Mouse (Mus musculus) right cerebral cortex, postnatal 10 days (tissue): Measurements from ENCODE around the gene Efcab1.

Source experiments
- DNase-seq, 2 experiments: peaks; one replicate each; pipeline ENCODE4 v3.0.0; 2021; ENCODE audit warnings: low spot score in 2 of 2

The Efcab1 gene

GRCm38 (mm10) chr16:15014724-15015123 lies 108.3 kb downstream of the Efcab1 start:
- DNase-seq: no peak
